Mouse (Mus musculus) liver, embryonic 14.5 days (tissue): ENCODE results near the gene Hoxc10.

Experiments used
- CTCF ChIP-seq: IDR thresholded peaks from 2 replicates; pipeline ENCODE4 v1.5.1; 2016; ENCODE audit warnings: antibody characterized with exemption, low read depth, control low read depth
- EP300 ChIP-seq: IDR thresholded peaks from 2 replicates; pipeline ENCODE4 v1.6.1; 2016; ENCODE audit warnings: antibody characterized with exemption, low read depth

- TF ChIP-seq CTCF (no peak), EP300 (no peak)
Observed at GRCm38 (mm10) chr15:102922012-102922362, 44.6 kb upstream of the Hoxc10 start.
